Mouse (Mus musculus): ENCODE results near the gene Gm39115.
A peak's percentile ranks its signal among the peaks of the same experiment; 100 is the strongest.
"Not testable (repeated sequence)": the region's sequence is repeated elsewhere in the genome, so short reads cannot be mapped to it uniquely, and the experiment has no call there.

Gene Gm39115

GRCm38 (mm10) chr7:142135934-142136333, at the start of gene Gm39115:
Gm39115 (minus strand) TSS chr7:142136034.
- not testable (repeated sequence) for DNase-seq (ENCODE audit: extremely low read depth, low read depth)

DNA sequence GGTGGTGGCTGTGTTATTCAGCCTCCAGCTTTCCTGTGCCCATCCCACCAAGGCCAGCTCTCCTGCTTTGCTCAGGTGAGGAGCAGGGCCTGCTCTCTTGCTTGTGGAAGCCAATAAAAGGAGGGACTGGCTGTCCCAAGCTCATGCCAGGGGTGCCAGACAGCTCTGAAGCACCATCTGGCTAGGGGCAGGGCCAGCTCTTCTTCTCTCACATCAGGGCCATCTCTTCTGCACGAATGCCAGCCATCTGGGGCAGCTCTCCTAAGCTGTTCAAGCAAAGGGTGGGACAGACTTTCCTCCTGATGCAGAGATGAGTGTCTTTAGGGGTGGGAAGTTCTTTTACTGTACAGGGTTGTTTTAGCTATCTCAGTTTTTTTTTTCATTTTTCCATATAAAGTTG, 45.2 kb upstream of the Gm39115 start:
- DNase-seq (ENCODE audit: extremely low read depth, low read depth), result no peak

- DNase-seq (ENCODE audit: extremely low read depth, low read depth), result no peak
Measured at GRCm38 (mm10) chr7:142178685-142179084, 42.9 kb upstream of the Gm39115 start.

DNA sequence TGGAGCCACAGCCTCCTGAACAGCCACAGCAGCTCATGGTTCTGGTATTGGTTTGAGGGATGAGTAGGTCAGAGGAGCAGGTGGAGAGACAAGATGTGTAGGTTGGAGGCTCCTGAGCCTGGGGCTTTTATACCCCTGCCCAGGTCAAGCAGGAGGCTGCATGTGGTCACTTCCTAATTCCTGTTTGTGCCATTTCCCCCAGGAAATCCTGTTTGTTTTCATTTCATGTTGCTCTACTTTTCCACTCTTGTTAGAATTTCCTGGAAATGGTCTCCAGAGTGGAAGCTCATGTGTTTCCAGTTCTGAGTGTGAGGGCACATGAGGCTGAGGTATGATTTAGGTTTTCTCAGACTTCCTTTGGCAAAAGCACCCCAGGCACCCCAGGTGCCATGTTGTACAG, 40.1 kb upstream of the Gm39115 start, which contains the start of gene Krtap5-2:
TSS of gene Krtap5-2 (minus strand) at position 101 of the 400 bp plus-strand sequence.
- DNase-seq (ENCODE audit: extremely low read depth, low read depth), result not testable (repeated sequence)

GRCm38 (mm10) chr7:142169836-142170235, 34.0 kb upstream of the Gm39115 start:
- peak; percentile 21 for DNase-seq (ENCODE audit: extremely low read depth, low read depth)

DNA sequence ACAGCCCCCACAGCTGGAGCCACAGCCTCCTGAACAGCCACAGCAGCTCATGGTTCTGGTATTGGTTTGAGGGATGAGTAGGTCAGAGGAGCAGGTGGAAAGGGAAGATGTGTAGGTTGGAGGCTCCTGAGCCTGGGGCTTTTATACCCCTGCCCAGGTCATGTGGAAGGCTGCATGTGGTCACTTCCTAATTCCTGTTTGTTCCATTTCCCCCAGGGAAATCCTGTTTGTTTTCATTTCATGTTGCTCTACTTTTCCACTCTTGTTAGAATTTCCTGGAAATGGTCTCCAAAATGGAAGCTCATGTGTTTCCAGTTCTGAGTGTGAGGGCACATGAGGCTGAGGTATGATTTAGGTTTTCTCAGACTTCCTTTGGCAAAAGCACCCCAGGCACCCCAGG, 29.8 kb upstream of the Gm39115 start, which contains the start of gene Gm4553:
TSS of gene Gm4553 (minus strand) at position 101 of the 400 bp plus-strand sequence.
- DNase-seq (ENCODE audit: extremely low read depth, low read depth), result not testable (repeated sequence)

- DNase-seq (ENCODE audit: extremely low read depth, low read depth), result no peak
Measured at GRCm38 (mm10) chr7:142159366-142159765, 23.5 kb upstream of the Gm39115 start.

GRCm38 (mm10) chr7:142157013-142157412, 21.2 kb upstream of the Gm39115 start, which contains the start of gene Gm29735:
Gm29735 (minus strand) TSS chr7:142157113.
- not testable (repeated sequence) for DNase-seq (ENCODE audit: extremely low read depth, low read depth)

DNA sequence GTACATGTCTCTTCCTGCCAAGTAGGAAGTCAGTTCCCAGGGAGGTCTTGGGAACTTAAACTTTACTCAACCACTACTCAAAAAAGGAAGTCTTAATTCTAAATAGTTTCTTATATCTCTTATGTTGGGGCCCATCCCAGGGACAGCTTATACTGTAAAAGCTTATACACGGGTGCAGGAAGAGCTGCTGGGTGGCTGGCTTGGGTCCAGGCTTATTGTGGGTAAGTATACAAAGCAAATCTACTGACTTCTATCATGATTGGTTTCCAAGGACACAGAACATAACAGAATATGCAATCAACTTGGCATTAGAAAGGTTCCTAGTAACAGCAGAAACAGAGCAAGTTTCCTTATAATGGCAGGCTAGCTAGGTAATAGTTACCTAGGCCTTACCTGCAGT, 19.5 kb upstream of the Gm39115 start:
- DNase-seq (ENCODE audit: extremely low read depth, low read depth), result no peak

DNA sequence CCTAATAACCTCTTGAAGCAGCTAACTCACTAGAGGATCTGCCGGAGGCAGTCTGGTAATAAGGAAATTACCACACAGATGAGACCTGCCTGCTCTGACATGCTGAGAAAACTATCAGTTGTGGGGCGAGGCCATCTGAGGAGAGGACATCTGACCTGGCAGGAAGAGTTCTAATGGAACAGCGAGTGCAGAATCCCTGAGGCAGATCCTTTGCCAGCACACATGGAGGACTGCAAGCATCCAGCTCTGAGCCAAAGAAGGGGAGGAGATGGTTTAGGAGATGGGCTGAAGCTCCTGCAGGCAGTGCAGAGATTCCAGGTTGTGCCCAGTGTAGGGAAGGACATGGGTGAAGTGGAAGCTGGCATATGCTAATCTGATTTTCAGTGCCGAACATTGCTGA, 16.4 kb upstream of the Gm39115 start:
- no peak for DNase-seq (ENCODE audit: extremely low read depth, low read depth)

DNA sequence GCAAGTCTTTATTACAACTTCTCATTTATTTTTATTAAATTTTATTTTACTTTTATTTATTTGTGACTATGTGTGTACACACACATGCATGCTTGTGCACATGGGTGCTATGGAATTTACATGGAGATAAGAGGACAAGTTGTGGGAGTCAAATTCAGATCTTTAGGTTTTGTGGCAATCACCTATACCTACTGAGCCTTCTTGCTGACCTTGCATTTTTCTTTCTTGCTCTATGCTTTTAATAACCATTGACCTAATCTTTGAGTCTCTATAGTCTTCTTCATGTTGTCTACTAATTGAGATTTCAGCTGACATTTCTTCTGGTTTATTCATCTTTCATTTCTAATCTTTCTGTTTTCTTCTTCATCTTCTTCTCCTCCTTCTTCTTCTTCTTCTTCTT, 12.8 kb upstream of the Gm39115 start:
- no peak for DNase-seq (ENCODE audit: extremely low read depth, low read depth)

GRCm38 (mm10) chr7:142146033-142146432, 10.2 kb upstream of the Gm39115 start:
- peak; percentile 6 for DNase-seq (ENCODE audit: extremely low read depth, low read depth)

DNA sequence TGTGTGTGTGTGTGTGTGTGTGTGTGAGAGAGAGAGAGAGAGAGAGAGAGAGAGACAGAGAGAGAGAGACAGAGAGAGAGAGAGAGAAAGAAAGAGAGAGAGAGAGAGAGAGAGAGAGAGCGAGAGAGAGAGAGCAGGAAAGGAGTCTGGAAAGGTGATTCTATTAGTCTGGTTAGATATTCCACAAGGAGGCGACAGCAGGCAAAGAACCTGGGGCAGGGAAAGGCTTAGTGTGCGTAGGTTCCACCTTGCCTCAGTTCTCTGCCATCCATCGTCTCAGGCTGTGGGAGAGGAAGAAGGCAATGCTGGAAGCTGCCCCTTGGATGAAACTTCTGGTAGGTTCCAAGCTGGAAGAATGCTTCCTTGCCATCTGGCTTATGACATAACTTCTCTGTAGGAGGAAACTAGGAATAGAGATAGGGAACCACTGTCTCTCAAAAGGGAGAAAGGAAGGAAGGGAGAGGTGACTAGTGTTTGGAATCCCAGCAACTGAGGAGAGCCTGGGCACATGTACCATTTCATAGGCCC, 9.6 kb upstream of the Gm39115 start:
- no peak for DNase-seq (ENCODE audit: extremely low read depth, low read depth)

- no peak for DNase-seq (ENCODE audit: extremely low read depth, low read depth)
Measured at GRCm38 (mm10) chr7:142144507-142144906, 8.7 kb upstream of the Gm39115 start, which contains the start of gene Gm45337. Gm45337 (minus strand) TSS chr7:142144607.

DNA sequence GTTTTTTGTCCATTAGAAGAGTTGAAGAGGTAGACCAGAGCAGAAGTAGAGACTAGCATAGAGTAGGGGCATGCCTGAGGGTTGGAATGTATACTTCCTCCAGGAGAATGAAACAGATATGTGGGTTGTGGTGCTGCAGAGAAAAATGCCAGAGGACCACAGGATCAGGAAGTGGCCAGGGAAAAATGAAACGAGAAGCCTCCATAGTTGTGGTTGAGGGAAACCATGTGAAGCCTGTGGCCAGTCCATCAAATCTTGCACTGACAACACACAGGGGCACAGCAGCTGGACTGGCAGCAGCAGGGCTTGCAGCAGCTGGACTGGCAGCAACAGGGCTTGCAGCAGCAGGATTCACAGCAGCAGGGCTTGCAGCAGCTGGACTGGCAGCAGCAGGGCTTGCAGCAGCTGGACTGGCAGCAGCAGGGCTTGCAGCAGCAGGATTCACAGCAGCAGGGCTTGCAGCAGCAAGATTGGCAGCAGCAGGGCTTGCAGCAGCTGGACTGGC, 7.7 kb upstream of the Gm39115 start:
- not testable (repeated sequence) for DNase-seq (ENCODE audit: extremely low read depth, low read depth)

- no peak for DNase-seq (ENCODE audit: extremely low read depth, low read depth)
Measured at GRCm38 (mm10) chr7:142140696-142141095, 4.9 kb upstream of the Gm39115 start.

- no peak for DNase-seq (ENCODE audit: extremely low read depth, low read depth)
Measured at GRCm38 (mm10) chr7:142134206-142134995, 1.4 kb downstream of the Gm39115 start.

- DNase-seq (ENCODE audit: extremely low read depth, low read depth), result no peak
Measured at GRCm38 (mm10) chr7:142128843-142129242, 7.0 kb downstream of the Gm39115 start.

GRCm38 (mm10) chr7:142120629-142121028, 15.2 kb downstream of the Gm39115 start, which contains the start of gene Gm45618:
Gm45618 (minus strand) TSS chr7:142120729.
- DNase-seq (ENCODE audit: extremely low read depth, low read depth), result not testable (repeated sequence)

- no peak for DNase-seq (ENCODE audit: extremely low read depth, low read depth)
Measured at GRCm38 (mm10) chr7:142119632-142120031, 16.2 kb downstream of the Gm39115 start.

GRCm38 (mm10) chr7:142104747-142105146, 31.1 kb downstream of the Gm39115 start:
- no peak for DNase-seq (ENCODE audit: extremely low read depth, low read depth)

DNA sequence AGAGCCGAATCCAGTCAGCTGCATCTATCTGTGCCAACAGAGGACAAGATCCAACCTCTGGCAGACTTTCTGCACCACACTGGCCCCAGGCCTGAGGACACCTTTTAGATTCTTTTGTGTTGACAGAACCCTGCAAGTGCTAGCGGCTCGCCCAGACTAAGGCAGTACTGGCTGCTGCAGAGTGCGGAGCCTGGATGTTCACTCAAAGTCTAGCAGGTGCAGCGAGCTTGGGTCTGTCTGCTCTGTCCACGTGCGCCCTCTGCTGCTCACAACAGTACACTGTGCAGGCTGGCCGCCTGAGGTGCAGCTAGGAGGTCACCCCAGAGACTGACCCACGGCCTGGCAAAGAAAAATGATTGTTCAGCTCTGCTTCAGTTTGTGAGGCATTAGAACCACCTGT, 38.1 kb downstream of the Gm39115 start:
- DNase-seq (ENCODE audit: extremely low read depth, low read depth), result no peak
